Mouse (Mus musculus) cerebellum, adult 11-12 months (tissue): Measurements from ENCODE around the gene Eif4e2.

Experiments
- DNase-seq: peaks from one replicate; pipeline ENCODE4 v3.0.0; 2022

Gene Eif4e2

GRCm38 (mm10) chr1:87264134-87265006 lies 50.7 kb downstream of the Eif4e2 start, which contains the start of gene Efhd1:
Gene Efhd1, plus strand, starts transcription at chr1:87264363.
- DNase-seq = no peak

GRCm38 (mm10) chr1:87265200-87265599 lies 51.5 kb downstream of the Eif4e2 start:
- no peak for DNase-seq

- no peak for DNase-seq
Observed at GRCm38 (mm10) chr1:87266296-87267090, 52.8 kb downstream of the Eif4e2 start.

GRCm38 (mm10) chr1:87270204-87270603 lies 56.5 kb downstream of the Eif4e2 start:
- no peak for DNase-seq

GRCm38 (mm10) chr1:87270641-87271467 lies 57.1 kb downstream of the Eif4e2 start:
- no peak for DNase-seq

GRCm38 (mm10) chr1:87271596-87271995 lies 57.9 kb downstream of the Eif4e2 start:
- DNase-seq = no peak

GRCm38 (mm10) chr1:87272462-87272861 lies 58.7 kb downstream of the Eif4e2 start:
- no peak for DNase-seq

- DNase-seq = peak; percentile 68
Observed at GRCm38 (mm10) chr1:87273514-87273942, 59.8 kb downstream of the Eif4e2 start.

- DNase-seq = no peak
Observed at GRCm38 (mm10) chr1:87274134-87274533, 60.4 kb downstream of the Eif4e2 start.

GRCm38 (mm10) chr1:87275151-87275550 lies 61.4 kb downstream of the Eif4e2 start:
- no peak for DNase-seq

- no peak for DNase-seq
Observed at GRCm38 (mm10) chr1:87276056-87276455, 62.3 kb downstream of the Eif4e2 start.

GRCm38 (mm10) chr1:87280281-87280680 lies 66.6 kb downstream of the Eif4e2 start:
- DNase-seq = no peak

- no peak for DNase-seq
Observed at GRCm38 (mm10) chr1:87281599-87282412, 68.1 kb downstream of the Eif4e2 start.

- DNase-seq = no peak
Observed at GRCm38 (mm10) chr1:87282413-87282788, 68.7 kb downstream of the Eif4e2 start.

- no peak for DNase-seq
Observed at GRCm38 (mm10) chr1:87283410-87283960, 69.8 kb downstream of the Eif4e2 start.

GRCm38 (mm10) chr1:87287105-87287504 lies 73.4 kb downstream of the Eif4e2 start:
- no peak for DNase-seq
